Mouse (Mus musculus) mature B cell (primary cell): ENCODE results near the gene Asb6.

Experiments
- in situ Hi-C: fragments of 300-500 bp; cut with MboI; formaldehyde crosslinking; loops from 2 replicates; pipeline ENCODE4 v1.14.3; 2019

Asb6 gene

DNA sequence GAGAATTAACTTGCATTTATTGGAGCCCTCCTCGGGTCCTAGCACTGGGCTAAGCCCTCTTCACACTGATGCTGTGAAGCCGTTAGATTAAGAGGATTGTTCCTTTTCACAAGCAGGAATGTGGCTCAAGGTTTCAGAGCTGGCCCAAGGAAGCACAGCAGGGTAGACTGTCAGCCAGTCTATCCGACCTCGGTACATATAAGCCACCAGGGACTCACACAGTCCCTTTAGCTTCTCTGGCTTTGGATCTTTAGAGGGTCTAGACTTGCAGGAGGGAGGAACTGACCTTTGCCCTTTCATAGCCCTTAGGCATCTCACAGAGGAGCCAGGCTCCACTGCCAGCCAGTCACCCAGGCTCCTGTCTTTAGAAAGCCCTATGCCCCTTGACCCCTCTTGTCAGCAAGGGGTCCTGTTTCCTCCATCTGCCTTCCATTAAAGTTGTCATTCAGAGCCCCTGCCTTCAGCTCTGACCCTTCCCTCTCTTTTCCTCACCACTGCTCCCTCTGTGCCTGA lies at the start of gene Asb6:
Asb6 (minus strand) TSS at position 51 of the 513 bp plus-strand sequence.
- in situ Hi-C loops = no loop called here

DNA sequence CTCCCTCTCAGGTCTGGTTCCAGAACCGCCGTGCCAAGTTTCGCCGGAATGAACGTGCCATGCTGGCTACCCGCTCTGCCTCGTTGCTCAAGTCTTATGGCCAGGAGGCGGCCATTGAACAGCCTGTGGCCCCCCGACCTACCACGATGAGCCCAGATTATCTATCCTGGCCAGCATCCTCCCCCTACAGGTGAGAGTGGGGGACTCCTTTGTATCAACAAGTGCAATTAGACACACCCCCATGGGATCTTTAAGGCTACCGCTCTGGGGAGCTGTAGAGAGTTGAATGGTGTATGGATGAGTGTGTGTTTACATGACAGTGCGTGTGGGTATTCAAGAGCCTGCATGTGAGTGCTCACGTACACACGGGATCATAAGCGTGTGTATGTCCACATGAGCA lies 49.3 kb upstream of the Asb6 start:
- in situ Hi-C loops = no loop called here

DNA sequence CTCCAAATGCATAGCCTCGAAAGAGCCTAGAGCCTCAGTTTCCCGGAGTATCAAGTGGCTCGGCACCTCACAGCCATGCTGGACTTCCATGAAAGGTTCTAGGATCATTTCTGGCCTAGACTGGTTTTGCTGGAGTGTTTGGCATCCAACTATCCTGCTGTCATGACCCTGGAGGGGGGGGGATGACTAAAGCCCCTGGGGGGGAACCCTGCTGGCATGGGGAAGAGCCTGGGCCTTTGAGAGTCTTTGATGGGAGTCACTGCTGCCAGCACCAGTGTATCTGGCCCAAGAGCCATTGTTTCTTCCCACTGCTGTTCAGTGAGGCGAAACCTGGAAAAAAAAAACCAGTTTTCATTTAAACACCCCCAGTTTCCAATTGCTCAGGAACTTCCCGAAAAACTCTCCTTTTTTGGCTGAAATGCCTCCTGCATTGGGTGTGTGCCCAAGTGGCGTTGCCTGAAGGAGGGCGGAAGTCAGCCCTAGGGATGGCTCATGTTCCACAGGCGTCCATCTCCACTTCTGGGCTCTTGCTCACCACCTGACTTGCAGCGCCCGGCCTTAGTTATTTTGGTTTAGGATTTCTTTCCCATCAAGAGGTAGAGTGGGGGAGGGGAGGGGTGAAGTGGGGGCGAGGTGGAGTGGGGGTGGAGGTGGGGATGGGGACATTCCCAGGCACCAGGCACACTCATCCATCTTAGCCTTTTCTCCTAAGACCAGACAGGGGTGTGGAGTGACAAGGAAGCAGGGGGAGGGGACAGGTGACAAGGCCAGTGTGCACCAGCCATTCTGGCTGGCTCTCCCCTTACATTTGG lies 45.7 kb upstream of the Asb6 start:
- in situ Hi-C loops = no loop called here

DNA sequence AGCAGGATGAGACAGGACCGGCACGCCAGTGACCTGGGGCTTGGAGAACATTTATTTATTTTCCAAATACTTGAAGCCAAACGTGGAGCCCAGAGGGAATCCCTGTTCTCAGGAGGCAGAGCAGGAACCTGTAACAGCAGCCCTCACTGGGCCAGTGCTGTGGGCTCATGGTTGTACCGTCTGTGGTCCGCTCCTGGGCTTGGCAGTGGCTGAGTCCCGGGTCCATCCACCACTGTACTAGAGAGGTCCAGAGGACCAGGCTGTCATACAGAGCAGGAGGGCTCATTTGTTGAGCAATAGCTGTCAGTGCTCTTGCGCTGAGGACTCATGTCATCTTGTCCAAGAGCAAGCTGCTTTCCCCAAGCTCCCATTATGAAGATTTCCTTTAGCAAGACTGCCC lies 45.0 kb upstream of the Asb6 start:
- in situ Hi-C loops = no loop called here

DNA sequence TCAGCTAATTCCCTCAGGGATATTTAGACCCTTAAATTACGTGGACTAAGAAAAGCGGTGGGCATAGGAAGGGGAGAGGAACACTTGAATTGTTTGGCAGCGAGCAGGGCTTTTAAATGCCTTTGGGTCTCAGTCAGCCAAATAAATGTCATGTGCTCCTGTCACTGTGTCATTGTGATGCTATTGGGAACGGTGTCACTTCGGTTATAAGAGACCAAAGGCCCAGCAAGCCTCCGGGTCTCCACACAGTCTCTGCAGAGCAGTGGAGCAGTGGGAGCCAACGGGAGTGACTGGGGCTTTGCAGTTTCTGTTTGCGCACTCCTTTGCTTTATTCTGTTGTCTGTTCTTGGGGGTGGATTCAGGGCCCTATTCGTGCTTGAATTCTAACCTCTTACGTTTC lies 44.3 kb upstream of the Asb6 start:
- in situ Hi-C loops = no loop called here

DNA sequence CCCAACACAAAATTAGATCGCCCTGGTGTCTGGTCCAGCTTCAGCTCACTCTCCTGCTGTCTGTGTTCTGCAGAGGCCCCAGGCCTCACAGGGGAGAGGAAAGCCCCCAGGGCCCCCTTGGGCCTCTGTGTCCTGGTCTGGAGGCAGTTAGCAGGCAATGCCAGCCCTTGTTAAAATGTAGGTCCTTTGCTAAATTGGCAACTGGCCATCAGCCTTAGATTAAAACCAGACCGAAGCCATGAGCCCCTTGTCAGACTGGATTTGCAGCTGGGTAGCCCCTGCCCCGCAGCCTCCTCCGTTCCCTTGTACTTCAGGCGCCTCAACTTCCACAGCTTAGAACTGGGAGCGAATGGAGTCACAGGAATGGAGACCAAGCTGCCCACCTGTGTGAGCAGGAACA lies 42.5 kb upstream of the Asb6 start:
- in situ Hi-C loops = no loop called here

DNA sequence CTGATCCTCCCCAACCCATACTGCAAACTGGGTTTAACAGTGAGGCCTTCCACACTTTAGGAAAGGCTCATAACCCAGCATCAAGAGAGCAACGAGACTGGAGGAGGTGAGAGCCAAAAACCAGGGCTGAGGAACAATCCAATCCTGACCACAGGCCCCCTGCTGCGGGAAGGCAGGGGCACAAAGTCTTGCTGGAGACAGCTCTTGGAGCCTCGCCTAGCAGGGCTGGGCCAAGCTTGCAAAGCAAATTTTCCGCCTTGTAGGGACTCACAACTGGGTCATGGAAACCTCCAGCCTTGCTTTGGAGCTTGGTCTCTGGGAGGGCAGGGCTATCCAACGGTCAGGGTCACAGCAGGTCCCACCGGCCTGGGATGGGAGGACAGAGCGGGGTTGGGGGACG lies 40.7 kb upstream of the Asb6 start:
- in situ Hi-C loops = no loop called here

DNA sequence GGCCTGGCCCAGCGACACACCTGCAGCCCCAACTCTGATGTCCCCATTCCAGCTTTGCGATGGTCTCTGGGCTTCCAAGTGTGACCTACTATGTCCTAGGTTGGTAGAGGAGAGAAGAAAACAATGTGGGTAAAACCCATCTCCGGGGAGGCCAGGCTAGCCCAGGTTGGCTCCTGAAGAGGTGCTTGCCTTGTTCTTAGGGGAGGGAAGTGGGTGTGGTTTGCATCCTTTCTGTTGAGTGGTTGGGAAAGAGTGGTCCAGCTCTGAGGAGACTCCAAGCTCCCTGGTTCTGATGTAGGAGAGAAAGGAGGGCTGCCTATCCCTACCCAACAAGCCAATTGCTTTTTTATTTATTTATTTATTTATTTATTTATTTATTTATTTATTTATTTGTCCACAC lies 35.3 kb upstream of the Asb6 start:
- in situ Hi-C loops = no loop called here

DNA sequence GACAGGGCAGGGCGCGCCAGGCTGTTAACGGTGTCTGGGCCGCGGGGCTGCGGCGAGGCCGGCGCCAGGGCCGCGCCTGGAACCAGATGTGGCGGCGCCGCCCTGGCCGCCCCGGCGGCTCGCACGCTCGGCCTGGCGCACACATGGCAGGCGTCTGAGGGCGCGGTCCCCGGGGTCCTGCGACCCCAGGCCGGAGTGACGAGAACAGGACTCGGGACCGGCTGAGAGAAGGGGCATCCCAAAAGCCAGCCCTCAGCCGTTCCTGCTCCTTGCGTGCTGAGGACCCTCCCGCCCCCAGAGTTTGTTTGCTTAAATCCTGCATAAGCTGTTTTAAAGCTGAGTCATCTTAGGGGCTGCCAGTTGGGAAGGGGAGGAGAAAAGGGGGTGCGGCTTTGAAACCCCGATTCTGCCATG lies 34.8 kb upstream of the Asb6 start:
- in situ Hi-C loops = no loop called here

DNA sequence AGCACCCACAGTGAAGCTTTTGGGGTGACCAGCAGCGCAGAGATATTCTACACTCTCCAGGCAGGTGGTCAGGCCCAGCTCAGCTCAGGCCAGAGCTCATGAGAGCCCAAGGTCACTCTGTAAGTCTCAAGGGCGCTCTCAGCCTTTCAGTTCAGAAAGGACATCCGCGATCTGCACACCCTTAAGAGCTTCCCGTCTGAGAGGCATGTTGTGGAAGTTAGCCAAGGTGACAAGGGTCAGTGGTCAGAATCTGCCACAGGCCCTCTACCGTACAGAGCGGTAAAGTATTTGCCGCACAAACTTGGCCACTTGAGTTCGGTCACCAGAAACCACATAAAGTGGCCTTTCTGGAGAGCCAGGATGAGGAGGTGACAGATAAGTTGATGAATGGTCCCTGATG lies 33.4 kb upstream of the Asb6 start:
- in situ Hi-C loops = no loop called here

DNA sequence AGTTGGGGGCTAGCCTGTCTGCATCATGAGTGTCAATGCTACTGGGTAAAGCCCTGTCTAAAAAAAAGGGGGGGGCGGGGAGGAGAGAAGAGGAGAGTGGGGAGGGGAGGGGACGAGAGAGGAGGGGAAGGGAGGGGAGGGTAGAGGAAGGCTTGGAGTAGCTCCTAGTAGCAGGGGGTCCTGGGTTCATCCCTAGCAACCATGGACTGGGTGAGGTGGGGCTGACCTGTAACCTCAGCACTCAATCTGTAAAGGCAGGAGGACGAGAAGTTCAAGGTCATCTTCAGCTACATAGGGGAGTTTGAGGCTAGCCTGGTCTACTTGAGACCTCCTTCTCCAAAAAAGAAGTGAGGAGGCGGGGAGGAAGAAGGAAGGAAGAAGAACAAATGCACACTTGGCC lies 31.9 kb upstream of the Asb6 start:
- in situ Hi-C loops = no loop called here

DNA sequence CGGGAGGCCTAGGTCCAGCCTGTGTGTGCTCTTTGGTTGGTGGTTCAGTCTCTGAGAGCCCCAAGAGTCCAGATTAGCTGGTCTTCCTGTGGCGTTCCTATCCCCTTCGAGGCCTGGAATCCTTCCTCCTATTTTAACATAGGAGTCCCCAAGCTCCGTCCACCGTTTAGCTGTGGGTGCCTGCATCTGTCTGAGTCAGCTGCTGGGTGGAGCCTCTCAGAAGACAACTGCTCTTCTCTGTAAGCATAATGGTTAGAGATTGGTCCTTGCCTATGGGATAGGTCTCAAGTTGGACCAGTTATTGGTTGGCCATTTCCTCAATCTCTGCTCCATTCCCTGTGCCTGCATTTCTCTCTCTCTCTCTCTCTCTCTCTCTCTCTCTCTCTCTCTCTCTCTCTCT lies 29.6 kb upstream of the Asb6 start:
- in situ Hi-C loops = no loop called here

DNA sequence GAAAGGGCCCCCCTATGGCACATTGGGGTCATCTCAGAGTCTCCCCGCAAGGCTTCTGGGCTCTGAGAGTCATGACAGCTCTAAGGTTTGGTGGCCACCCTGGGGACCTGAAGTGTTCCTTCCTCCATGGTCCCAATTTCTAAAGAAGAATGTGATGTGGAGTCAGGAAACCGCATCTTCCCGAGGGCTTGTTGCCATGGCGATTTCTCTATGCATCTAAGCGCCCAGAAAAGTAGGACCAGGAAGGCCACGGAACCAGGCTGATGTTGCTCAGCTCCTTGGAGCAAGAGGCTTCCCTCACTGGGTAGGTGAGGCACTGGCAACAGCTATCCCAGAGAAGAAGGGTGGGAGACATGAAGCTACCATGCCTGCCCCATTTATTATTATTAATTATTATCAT lies 26.9 kb upstream of the Asb6 start:
- in situ Hi-C loops = no loop called here

DNA sequence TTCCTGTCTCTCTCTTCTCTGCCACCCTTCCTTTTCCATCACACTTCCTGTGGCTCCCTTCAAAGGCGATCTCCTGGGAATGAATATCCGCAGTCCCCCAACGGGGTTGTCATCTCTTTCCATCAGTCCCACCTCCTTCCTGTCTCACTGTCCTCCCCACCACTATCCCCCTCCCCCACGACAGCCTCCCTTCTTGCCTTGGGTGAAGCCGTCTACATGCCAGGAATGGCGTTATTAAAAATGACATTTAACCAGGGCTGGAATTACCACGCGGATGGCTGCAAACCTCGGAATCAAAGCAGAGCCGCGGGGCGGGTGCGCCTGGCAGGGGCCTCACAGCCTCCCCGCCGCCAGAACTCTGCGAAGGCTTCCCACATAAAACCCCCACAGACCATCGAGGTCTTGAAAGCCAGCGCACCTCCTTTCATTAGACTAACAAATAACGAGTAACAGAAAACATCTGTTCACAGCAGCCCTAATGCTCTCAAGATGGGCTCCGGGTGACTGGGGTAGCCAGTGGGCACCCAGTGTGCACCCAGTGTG lies 22.7 kb upstream of the Asb6 start:
- in situ Hi-C loops = no loop called here

DNA sequence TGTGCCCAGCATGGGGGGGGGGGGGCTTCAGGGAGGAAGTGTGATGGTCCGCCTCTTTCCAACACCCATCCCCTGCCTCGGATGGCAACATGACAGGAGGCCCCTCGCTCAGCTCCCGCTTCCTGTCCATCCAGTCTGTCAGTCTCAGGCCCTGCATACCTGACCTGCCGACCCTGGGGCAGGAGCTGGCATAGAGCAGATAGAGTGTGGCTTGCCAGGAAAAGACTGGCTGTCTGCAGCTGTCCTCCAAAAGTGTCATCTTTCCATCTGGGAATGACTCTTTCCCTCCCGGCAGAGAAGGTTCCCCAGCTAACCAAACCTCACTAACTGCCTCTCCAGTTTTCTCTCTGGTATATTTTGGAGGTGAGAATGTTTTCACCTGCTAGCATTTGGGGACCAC lies 20.4 kb upstream of the Asb6 start:
- in situ Hi-C loops = no loop called here

DNA sequence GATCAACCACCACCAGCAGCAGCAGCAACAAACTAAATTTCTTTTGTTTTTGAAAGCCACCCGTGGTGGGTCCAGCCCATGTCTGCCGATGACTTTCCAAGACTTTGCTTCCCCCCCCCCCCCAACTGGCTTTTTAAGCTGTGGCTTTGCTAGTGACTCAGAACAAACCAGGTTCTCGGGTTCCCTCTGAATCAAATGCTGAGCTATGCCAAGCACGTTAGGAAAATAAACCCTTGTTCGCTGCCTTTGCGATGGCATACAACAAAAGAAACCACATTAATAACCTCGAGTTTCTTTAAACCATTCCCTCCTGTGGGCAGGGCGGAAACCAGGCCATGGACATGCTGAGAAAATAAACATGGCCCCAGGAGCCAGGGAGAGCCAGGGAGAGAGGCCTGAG lies 18.1 kb upstream of the Asb6 start:
- in situ Hi-C loops = no loop called here

DNA sequence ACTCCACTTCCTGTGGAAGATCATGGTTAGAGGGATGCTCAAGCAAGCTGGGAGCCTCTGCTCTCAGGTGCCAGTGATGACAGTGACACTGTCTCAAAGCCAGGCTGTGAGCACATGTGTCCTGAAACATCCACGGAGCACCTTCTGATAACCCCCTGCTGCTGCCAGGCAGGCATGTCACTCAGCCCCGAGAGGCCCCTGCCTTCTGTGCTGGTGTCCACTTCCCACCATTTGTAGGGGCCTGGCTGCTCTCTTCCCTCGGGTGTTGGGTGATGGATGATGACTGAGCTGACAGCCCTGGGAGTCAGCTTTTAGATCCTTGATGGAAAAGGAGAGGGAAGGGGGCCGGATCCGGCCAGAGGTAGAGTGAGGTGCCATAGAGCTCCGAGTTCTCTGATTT lies 16.6 kb upstream of the Asb6 start:
- in situ Hi-C loops = no loop called here

DNA sequence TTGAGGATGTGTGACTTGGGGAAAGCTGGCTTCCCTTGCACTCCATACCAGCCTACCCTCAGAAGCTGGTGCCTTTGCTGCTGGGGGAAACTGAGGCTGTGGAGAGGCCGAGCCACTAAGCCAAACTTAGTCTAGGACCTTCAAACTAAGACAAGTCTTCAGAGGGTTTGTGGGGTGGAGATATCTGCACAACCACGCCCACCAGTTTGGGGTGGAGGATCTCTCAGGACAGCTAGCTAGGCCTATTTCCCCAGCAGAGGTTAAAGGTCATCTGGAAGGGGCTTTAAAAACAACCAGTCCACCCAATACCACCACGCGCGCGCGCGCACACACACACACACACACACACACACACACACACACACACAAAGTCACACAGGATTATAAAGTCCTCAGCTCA lies 16.1 kb upstream of the Asb6 start:
- in situ Hi-C loops = no loop called here

DNA sequence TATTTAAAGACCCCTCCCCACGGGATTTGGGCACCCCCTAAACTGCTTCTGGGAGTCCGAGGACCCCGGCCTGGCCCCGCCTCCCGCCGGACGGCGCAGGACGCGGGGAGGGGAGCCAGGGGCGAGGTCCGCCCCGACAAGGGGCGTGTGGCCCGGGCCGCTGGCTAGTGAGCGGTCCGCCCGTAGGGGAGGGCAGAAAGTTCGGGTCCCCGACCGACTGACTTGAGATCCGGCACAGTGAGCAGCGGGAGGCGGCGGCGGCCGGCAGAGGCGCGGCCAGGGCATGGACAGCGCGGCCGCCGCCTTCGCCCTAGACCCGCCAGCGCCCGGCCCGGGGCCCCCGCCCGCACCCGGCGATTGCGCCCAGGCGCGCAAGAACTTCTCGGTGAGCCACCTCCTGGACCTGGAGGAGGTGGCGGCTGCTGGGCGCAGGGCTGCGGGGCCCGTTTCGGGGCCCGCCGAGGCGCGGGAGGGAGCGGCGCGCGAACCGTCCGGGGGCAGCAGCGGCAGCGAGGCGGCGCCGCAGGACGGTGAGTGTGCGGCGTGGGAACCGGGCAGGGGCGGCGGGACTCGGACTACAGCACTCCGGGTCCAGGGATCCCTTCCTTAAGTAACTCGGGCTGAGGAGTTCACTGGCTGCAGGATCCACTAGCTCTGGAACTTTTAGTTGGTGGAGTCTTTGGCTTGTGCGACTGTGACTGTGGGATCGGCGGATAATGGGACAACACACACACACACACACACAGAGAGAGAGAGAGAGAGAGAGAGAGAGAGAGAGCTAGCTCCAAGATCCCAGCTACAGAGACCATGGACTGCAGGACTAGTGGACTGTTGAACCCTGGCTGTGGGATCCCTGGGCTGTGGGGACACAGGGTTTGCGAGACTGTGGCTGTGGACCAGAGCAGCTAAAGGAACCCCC lies 15.3 kb upstream of the Asb6 start:
- in situ Hi-C loops = no loop called here

DNA sequence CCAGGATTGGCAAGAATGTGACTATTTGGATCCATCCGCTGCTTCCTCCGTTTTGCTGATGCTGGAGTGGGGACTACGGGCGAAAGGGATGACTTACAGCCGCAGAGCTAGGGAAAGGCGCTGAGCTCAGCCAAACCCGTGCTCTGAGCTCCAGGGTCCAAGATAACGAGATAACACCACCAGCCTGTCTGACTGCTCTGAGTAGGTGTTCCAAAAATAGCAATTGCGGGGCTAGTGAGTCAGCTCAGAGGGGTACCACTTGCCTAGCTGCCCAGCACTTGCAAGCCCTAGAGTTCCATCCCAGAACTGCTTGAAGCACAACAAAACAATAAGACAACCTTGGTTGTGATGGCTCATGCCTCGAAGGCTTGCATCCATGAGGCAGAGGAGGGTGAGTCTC lies 12.5 kb upstream of the Asb6 start:
- in situ Hi-C loops = no loop called here

DNA sequence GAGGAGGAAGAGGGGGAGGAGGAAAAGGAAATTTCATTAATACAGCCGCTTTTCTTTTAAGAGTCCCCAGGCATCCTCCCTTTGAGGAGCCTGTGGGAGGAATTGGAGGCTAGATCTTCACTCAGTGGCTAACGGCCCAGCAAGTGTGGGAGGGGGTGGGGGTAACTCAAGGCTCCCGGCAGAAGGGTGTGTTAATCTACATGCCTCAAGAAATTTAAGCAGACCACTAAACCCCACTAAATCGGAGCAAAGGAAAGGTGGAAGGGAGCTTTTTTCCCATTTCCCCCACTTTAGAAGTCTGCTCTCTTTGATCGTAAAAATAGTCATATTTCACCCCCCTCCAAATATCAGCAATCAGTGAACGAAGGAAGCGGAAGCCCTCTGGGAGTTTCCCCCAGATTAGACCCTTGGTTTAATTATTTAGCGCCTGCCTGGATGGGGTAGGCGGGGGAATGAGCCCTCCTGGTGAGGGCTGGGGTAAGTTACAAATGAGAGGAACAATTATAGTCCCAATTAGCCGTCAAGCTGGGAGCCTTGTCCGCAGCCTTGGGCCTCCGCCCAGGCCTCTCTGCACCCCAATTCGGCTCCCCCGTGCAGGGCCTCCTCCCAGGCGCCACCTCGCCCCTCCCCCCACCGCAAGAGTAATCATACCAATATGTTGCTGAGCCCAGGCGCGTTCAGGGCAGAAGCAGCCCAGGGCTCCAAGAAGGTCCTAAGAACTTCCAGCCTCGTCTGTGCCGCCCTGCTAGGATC lies 6.3 kb upstream of the Asb6 start:
- in situ Hi-C loops = no loop called here
